Mouse (Mus musculus) CH12.LX (cell line): ENCODE data around the gene Cryzl1.

Source experiments
- E2F4 ChIP-seq: IDR thresholded peaks from 2 replicates; pipeline ENCODE4 v1.6.1; 2011; ENCODE audit warnings: low read depth, low read length, improper control_type of control experiment; ENCODE audit not compliant: insufficient replicate concordance
- EP300 ChIP-seq: IDR thresholded peaks from 2 replicates; pipeline ENCODE4 v1.6.1; 2011; ENCODE audit warnings: low read length, improper control_type of control experiment
- ETS1 ChIP-seq: conservative IDR thresholded peaks from 2 replicates; pipeline ENCODE4 v1.6.1; 2012; ENCODE audit warnings: low read depth, mild to moderate bottlenecking, inconsistent platforms, low read length, improper control_type of control experiment, moderate library complexity
- JUN ChIP-seq: IDR thresholded peaks from 2 replicates; pipeline ENCODE4 v1.6.1; 2011; ENCODE audit warnings: low read depth, mild to moderate bottlenecking, low read length, improper control_type of control experiment, moderate library complexity; ENCODE audit not compliant: insufficient read depth
- POLR2A ChIP-seq: IDR thresholded peaks from 2 replicates; pipeline ENCODE4 v1.6.1; 2011; ENCODE audit warnings: low read depth, mild to moderate bottlenecking, improper control_type of control experiment, low read length
- POLR2AphosphoS2 ChIP-seq: IDR thresholded peaks from 2 replicates; pipeline ENCODE4 v1.6.1; 2011; ENCODE audit warnings: low read depth, low read length, improper control_type of control experiment
- SMC3 ChIP-seq: IDR thresholded peaks from 2 replicates; pipeline ENCODE4 v1.6.1; 2011; ENCODE audit warnings: low read depth, low read length, improper control_type of control experiment

DNA sequence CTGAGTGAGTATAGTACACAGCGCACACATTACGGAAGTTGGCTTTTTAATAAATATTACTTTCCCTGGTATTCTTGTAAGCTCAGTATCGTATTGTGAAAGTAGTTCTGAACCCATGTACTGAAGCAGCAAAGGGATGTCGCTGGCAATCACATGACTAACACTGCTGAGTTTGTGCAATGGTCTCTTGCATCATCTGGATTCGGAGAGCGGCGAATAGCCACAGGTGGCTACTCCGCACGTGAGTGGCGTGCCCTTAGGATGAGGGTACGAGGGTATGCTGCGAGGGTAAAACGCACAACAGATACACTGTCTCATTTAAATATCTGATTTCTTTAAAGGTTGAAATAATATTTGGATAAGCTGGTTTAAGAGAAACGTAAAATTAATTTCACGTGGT, 1.3 kb downstream of the Cryzl1 start:
- TF ChIP-seq POLR2A, result peak; percentile 62
- TF ChIP-seq E2F4, result peak; percentile 74; the same call in 1 of the 2 replicates
- peak; percentile 92 for TF ChIP-seq ETS1
- TF ChIP-seq POLR2AphosphoS2, result no peak
- peak; percentile 71 for TF ChIP-seq EP300
- peak; percentile 42; the same call in 1 of the 2 replicates for TF ChIP-seq JUN
- no peak for TF ChIP-seq SMC3
